Mouse (Mus musculus) C2C12 (cell line): ENCODE data around the gene Crcp. TPM values are rescaled to one million over a fixed set of nuclear protein-coding genes. Genes with fewer than 3 reads are reported as not detected.

Experiments
- H3K27me3 ChIP-seq: one replicate; pipeline ENCODE4 v1.6.1; 2011; ENCODE audit not compliant: control insufficient read depth, insufficient read depth, insufficient read length
- H3K36me3 ChIP-seq: one replicate; pipeline ENCODE4 v1.6.1; 2011; ENCODE audit not compliant: control insufficient read depth, insufficient read depth
- H3K4me3 ChIP-seq: one replicate; pipeline ENCODE4 v1.5.1; 2011; ENCODE audit warnings: mild to moderate bottlenecking, control low read depth; ENCODE audit not compliant: poor library complexity, insufficient read depth, severe bottlenecking
- H3K79me2 ChIP-seq: one replicate; pipeline ENCODE4 v1.6.1; 2011; ENCODE audit not compliant: control insufficient read depth, insufficient read depth
- H3K79me3 ChIP-seq: one replicate; pipeline ENCODE4 v1.6.1; 2011; ENCODE audit warnings: low read depth, control low read depth
- H3ac ChIP-seq: one replicate; pipeline ENCODE3; 2011; ENCODE audit warnings: low read depth; ENCODE audit not compliant: control insufficient read depth, insufficient read length
- CEBPB ChIP-seq: IDR thresholded peaks from one replicate; pipeline ENCODE4 v1.6.1; 2011; ENCODE audit warnings: low read depth, mild to moderate bottlenecking, control low read depth, moderate library complexity
- CTCF ChIP-seq: IDR thresholded peaks from one replicate; pipeline ENCODE4 v1.5.1; 2011; ENCODE audit not compliant: control insufficient read depth, insufficient read depth, insufficient read length
- FOSL1 ChIP-seq: IDR thresholded peaks from one replicate; pipeline ENCODE4 v1.8.0; 2011; ENCODE audit warnings: mild to moderate bottlenecking, low read length; ENCODE audit not compliant: poor library complexity, insufficient read depth, severe bottlenecking
- MAX ChIP-seq: IDR thresholded peaks from one replicate; pipeline ENCODE4 v1.6.1; 2011; ENCODE audit warnings: mild to moderate bottlenecking, control low read depth
- MYOD1 ChIP-seq: IDR thresholded peaks from one replicate; pipeline ENCODE4 v1.6.1; 2011; ENCODE audit warnings: low read depth; ENCODE audit not compliant: control insufficient read depth, insufficient read length
- MYOG ChIP-seq: IDR thresholded peaks from one replicate; pipeline ENCODE4 v1.6.1; 2011; ENCODE audit not compliant: control insufficient read depth, insufficient read length; ENCODE audit errors: extremely low read depth
- USF1 ChIP-seq: IDR thresholded peaks from one replicate; pipeline ENCODE4 v1.6.1; 2011; ENCODE audit warnings: low read depth, mild to moderate bottlenecking, control low read depth, moderate library complexity
- polyA plus RNA-seq: library from polyadenylated mRNA; unstranded; fragments of >200 nt; fragmentation: generic; extraction: Trizol; gene quantifications from one replicate; pipeline ENCODE4 v1.2.1, GENCODE M21; 2012; ENCODE audit warnings: missing spikeins

The Crcp gene
- polyA plus RNA-seq, 1 experiment = 32.6 TPM

- TF ChIP-seq MYOD1 (no peak), CTCF (peak; percentile 5)
- Histone ChIP-seq H3K36me3 (no peaks in the 10 kb centered on the region), H3K79me2 (no peaks in the 10 kb centered on the region), H3K4me3 (no peak overlapping the region), H3ac (no peak overlapping the region), H3K27me3 (no peaks in the 10 kb centered on the region), H3K79me3 (no peaks in the 10 kb centered on the region)
These were observed 36.5 kb downstream of the Crcp start for GRCm38 (mm10) chr5:130065579-130065978.

- no peak overlapping the region for H3K4me3 ChIP-seq
- no peak for TF ChIP-seq CTCF
- TF ChIP-seq CEBPB = no peak
- TF ChIP-seq MYOG = no peak
- TF ChIP-seq MYOD1 = no peak
- no peak for TF ChIP-seq FOSL1
- H3K27me3 ChIP-seq = no peaks in the 10 kb centered on the region
- no peaks in the 10 kb centered on the region for H3K36me3 ChIP-seq
- H3K79me3 ChIP-seq = no peaks in the 10 kb centered on the region
- H3ac ChIP-seq = no peak overlapping the region
- no peaks in the 10 kb centered on the region for H3K79me2 ChIP-seq
These were observed 38.8 kb downstream of the Crcp start for GRCm38 (mm10) chr5:130067841-130068264.

GRCm38 (mm10) chr5:130073026-130073425 lies 43.9 kb downstream of the Crcp start, which contains the start of gene Tpst1:
Gene Tpst1, plus strand, starts transcription at chr5:130073326.
- no peak for TF ChIP-seq MAX
- TF ChIP-seq CTCF = no peak
- TF ChIP-seq FOSL1 = no peak
- no peak for TF ChIP-seq MYOD1
- TF ChIP-seq CEBPB = no peak
- TF ChIP-seq USF1 = no peak
- TF ChIP-seq MYOG = no peak
- H3K27me3 ChIP-seq = no peaks in the 10 kb centered on the region
- H3K36me3 ChIP-seq = no peaks in the 10 kb centered on the region
- H3ac ChIP-seq = no peak within 1 kb of the TSS
- no peaks in the 10 kb centered on the region for H3K79me2 ChIP-seq
- no peak within 1 kb of the TSS for H3K4me3 ChIP-seq
- no peaks in the 10 kb centered on the region for H3K79me3 ChIP-seq

GRCm38 (mm10) chr5:130074491-130074890 lies 45.4 kb downstream of the Crcp start:
- no peaks in the 10 kb centered on the region for H3K27me3 ChIP-seq
- no peak overlapping the region for H3ac ChIP-seq
- TF ChIP-seq CTCF (no peak), MAX (no peak), CEBPB (no peak), MYOD1 (no peak), MYOG (no peak), USF1 (no peak), FOSL1 (no peak)
- H3K36me3 ChIP-seq = no peaks in the 10 kb centered on the region
- H3K79me3 ChIP-seq = no peaks in the 10 kb centered on the region
- no peak overlapping the region for H3K4me3 ChIP-seq
- H3K79me2 ChIP-seq = no peaks in the 10 kb centered on the region

- H3ac ChIP-seq = no peak overlapping the region
- TF ChIP-seq FOSL1 (no peak), MYOG (no peak), USF1 (no peak), CTCF (no peak), MAX (no peak), CEBPB (no peak), MYOD1 (no peak)
- no peaks in the 10 kb centered on the region for H3K27me3 ChIP-seq
- H3K79me3 ChIP-seq = no peaks in the 10 kb centered on the region
- peaks cover under 1% of the 10 kb centered on the region for H3K36me3 ChIP-seq
- H3K79me2 ChIP-seq = peaks cover 11% of the 10 kb centered on the region
- no peak overlapping the region for H3K4me3 ChIP-seq
These were observed 47.3 kb downstream of the Crcp start for GRCm38 (mm10) chr5:130076396-130076795.

GRCm38 (mm10) chr5:130078096-130078833 lies 49.2 kb downstream of the Crcp start:
- H3K4me3 ChIP-seq = no peak overlapping the region

More at GRCm38 (mm10) chr5:130078096-130078833, 49.2 kb downstream of the Crcp start:
- H3K79me2 ChIP-seq = peaks cover 16% of the 10 kb centered on the region
- peaks cover 5% of the 10 kb centered on the region for H3K79me3 ChIP-seq
- TF ChIP-seq FOSL1 (no peak), MYOD1 (no peak), USF1 (no peak), MAX (no peak), CTCF (no peak), MYOG (no peak)
- peaks cover 4% of the 10 kb centered on the region for H3K36me3 ChIP-seq
- H3ac ChIP-seq = no peak overlapping the region
- H3K27me3 ChIP-seq = no peaks in the 10 kb centered on the region
